Mouse (Mus musculus) forebrain, embryonic 16.5 days (tissue): ENCODE measurements at regions not wholly inside any gene's neighbourhood (a gene's known extent, or its start where the extent isn't known, plus 50 kb on each side); places are given as distances from the start of the nearest gene placed in this dataset.

Source experiments
- ATAC-seq: fragments of 200-750 bp; cut with Nextera tagmentation; 2 replicates; pipeline ENCODE4 v1.8.0; 2017; ENCODE audit warnings: mild to moderate bottlenecking, moderate library complexity
- H3K27ac ChIP-seq: fragments of 300-500 bp; sonication (generic); 2 replicates; pipeline ENCODE4 v1.5.1; 2014; ENCODE audit warnings: low read length, control low read depth
- H3K27me3 ChIP-seq: fragments of 300-500 bp; sonication (generic); replicated peaks from 2 replicates; pipeline ENCODE4 v1.6.1; 2014; ENCODE audit warnings: low read length; ENCODE audit not compliant: control insufficient read depth, insufficient read depth
- H3K36me3 ChIP-seq: fragments of 300-500 bp; sonication (generic); 2 replicates; pipeline ENCODE4 v1.6.1; 2014; ENCODE audit not compliant: control insufficient read depth, insufficient read depth
- H3K4me1 ChIP-seq: fragments of 300-500 bp; sonication (generic); replicated peaks from 2 replicates; pipeline ENCODE4 v1.6.1; 2014; ENCODE audit warnings: low read length; ENCODE audit not compliant: control insufficient read depth, insufficient read depth
- H3K4me2 ChIP-seq: fragments of 300-500 bp; sonication (generic); 2 replicates; pipeline ENCODE4 v1.6.1; 2014; ENCODE audit warnings: mild to moderate bottlenecking, low read length, control low read depth
- H3K4me3 ChIP-seq: fragments of 300-500 bp; sonication (generic); replicated peaks from 2 replicates; pipeline ENCODE4 v1.5.1; 2014; ENCODE audit warnings: mild to moderate bottlenecking, low read length, control low read depth
- H3K9ac ChIP-seq: fragments of 300-500 bp; sonication (generic); replicated peaks from 2 replicates; pipeline ENCODE4 v1.6.1; 2014; ENCODE audit warnings: low read depth, low read length, control low read depth
- H3K9me3 ChIP-seq: fragments of 300-500 bp; sonication (generic); 2 replicates; pipeline ENCODE4 v1.6.1; 2016; ENCODE audit warnings: low read length; ENCODE audit not compliant: control insufficient read depth
- WGBS: fragments of 180-500 bp; shearing (Covaris S2); extraction: QIAGEN DNeasy Blood & Tissue Kit; methylation state at CpG from one replicate; pipeline ENCODE4 v1.1.7; 2014; 5-methylcytosine and 5-hydroxymethylcytosine counted together

- no peak for ATAC-seq
- Histone ChIP-seq H3K36me3 (no peaks in the 10 kb centered on the region), H3K27me3 (no peaks in the 10 kb centered on the region), H3K9ac (no peak overlapping the region), H3K4me1 (no peaks in the 10 kb centered on the region), H3K4me3 (no peak overlapping the region), H3K27ac (no peak overlapping the region), H3K9me3 (no peaks in the 10 kb centered on the region), H3K4me2 (no peak overlapping the region)
- 78% methylated on average over 3 of the region's 3 CpGs for WGBS
Observed at GRCm38 (mm10) chr9:9290767-9291166, 51.9 kb upstream of the Arhgap42 start.

- no peak for ATAC-seq
- Histone ChIP-seq H3K36me3 (no peaks in the 10 kb centered on the region), H3K27me3 (no peaks in the 10 kb centered on the region), H3K9me3 (no peaks in the 10 kb centered on the region), H3K4me2 (no peak overlapping the region), H3K4me1 (no peaks in the 10 kb centered on the region), H3K4me3 (no peak overlapping the region), H3K9ac (no peak overlapping the region), H3K27ac (no peak overlapping the region)
- WGBS, result 75% methylated on average over 6 of the region's 6 CpGs
Observed at GRCm38 (mm10) chr9:9289570-9289969, 50.7 kb upstream of the Arhgap42 start.
